Mouse (Mus musculus) lung, postnatal 0 days (tissue): ENCODE data around the gene Pdrg1.

Experiments used
- CTCF ChIP-seq: IDR thresholded peaks from 2 replicates; pipeline ENCODE4 v1.5.1; 2016; ENCODE audit warnings: antibody characterized with exemption, mild to moderate bottlenecking
- EP300 ChIP-seq: IDR thresholded peaks from 2 replicates; pipeline ENCODE4 v1.6.1; 2016; ENCODE audit warnings: antibody characterized with exemption, mild to moderate bottlenecking, control low read depth

GRCm38 (mm10) chr2:153014758-153015593 lies at the start of gene Pdrg1:
- TF ChIP-seq EP300 (no peak), CTCF (peak; percentile 94)
